Mouse (Mus musculus) bone marrow, adult 2 months (tissue): ENCODE data around the gene Ppard. TPM values are rescaled to one million over a fixed set of nuclear protein-coding genes. Genes with fewer than 3 reads are reported as not detected.

ENCODE experiments used
- H3K27ac ChIP-seq: fragments of 200-500 bp; 2 replicates; pipeline ENCODE4 v1.5.1; 2012; ENCODE audit warnings: low read depth, mild to moderate bottlenecking, control low read depth, inconsistent platforms, low read length; ENCODE audit not compliant: control insufficient read depth, poor library complexity, insufficient read depth
- H3K4me1 ChIP-seq: fragments of 200-500 bp; 2 replicates; pipeline ENCODE4 v1.6.1; 2011; ENCODE audit warnings: low read length; ENCODE audit not compliant: control insufficient read depth, insufficient read depth
- H3K4me3 ChIP-seq: fragments of 200-500 bp; replicated peaks from 2 replicates; pipeline ENCODE3; 2011; ENCODE audit warnings: mild to moderate bottlenecking, low read depth, low read length, control low read depth; ENCODE audit not compliant: control insufficient read depth
- CTCF ChIP-seq: fragments of 200-500 bp; IDR thresholded peaks from 2 replicates; pipeline ENCODE4 v1.5.1; 2011; ENCODE audit warnings: low read length, control low read depth; ENCODE audit not compliant: control insufficient read depth, insufficient read depth
- POLR2A ChIP-seq: fragments of 200-500 bp; IDR thresholded peaks from 2 replicates; pipeline ENCODE4 v1.6.1; 2011; ENCODE audit warnings: low read depth, mild to moderate bottlenecking, control low read depth, low read length, borderline replicate concordance; ENCODE audit not compliant: control insufficient read depth
- WGBS: fragments of 180-500 bp; shearing (Covaris S2); methylation state at CpG from one replicate; pipeline ENCODE4 v1.1.7; 2018; 5-methylcytosine and 5-hydroxymethylcytosine counted together
- polyA plus RNA-seq: library from polyadenylated mRNA; stranded (reverse); fragments of >200 nt; gene quantifications from 2 replicates; pipeline ENCODE4 v1.2.4, GENCODE M21; 2011; ENCODE audit warnings: low replicate concordance; ENCODE audit not compliant: missing spikeins, insufficient read depth, insufficient read length

Ppard gene
- polyA plus RNA-seq, 1 experiment, result 13.2 TPM

GRCm38 (mm10) chr17:28350466-28351352, 118.2 kb downstream of the Ppard start, which contains the start of gene Tead3:
TSS of gene Tead3 (minus strand) at chr17:28350817.
- Histone ChIP-seq H3K27ac (peak within 1 kb of the TSS; percentile 39; the same call in 1 of the 2 replicates), H3K4me3 (peak within 1 kb of the TSS; percentile 54), H3K4me1 (no peaks in the 10 kb centered on the region)
- TF ChIP-seq POLR2A, result no peak
- TF ChIP-seq CTCF, result no peak
- under 1% methylated on average over 65 of the region's 73 CpGs for WGBS

Other genes starting within 250 kb of the Ppard start
- gene Tcp11, start 152.1 kb upstream of the Ppard start, polyA plus RNA-seq, result 0.83 and 1.9 TPM in 2 replicates
- 0.57 TPM in 1 of 2 replicates, not detected in the other for gene Scube3, start 90.6 kb upstream of the Ppard start, polyA plus RNA-seq
- gene Zfp523, start 55.6 kb upstream of the Ppard start, polyA plus RNA-seq, result 4.3 and 11.8 TPM in 2 replicates
- 41.3 and 45.4 TPM in 2 replicates for gene Def6, start 24.9 kb upstream of the Ppard start, polyA plus RNA-seq
- 24.9 and 40.5 TPM in 2 replicates for gene Fance, start 80.8 kb downstream of the Ppard start, polyA plus RNA-seq
- 776 and 1,141 TPM in 2 replicates for gene Rpl10a, start 95.8 kb downstream of the Ppard start, polyA plus RNA-seq
- gene Tead3, start 118.1 kb downstream of the Ppard start, polyA plus RNA-seq, result 1.1 and 2.8 TPM in 2 replicates
- gene Tulp1, start 132.5 kb downstream of the Ppard start, polyA plus RNA-seq, result 1.9 and 7.8 TPM in 2 replicates